ENCODE assay signal across 8 mouse cellular contexts in the genomic region with DNA sequence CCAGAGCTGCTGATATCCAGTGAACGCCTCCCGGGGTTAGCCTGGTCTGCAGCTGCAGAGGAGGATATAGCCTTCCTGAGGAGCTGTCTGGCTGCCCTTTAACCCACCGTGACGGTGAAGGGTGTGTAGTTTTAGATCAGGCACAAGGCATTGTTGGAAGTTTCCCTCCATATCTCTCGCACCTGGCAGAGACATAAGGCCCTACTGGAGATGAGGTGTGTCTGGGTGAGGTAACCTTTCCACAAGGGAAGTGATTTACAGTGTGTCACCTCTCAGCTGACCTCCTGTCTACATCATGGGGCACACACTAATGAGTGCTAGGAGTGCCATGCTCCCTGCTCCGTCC. TPM values are rescaled to one million over a fixed set of nuclear protein-coding genes. Genes with fewer than 3 reads are reported as not detected.
DNase-seq lines count a peak whose midpoint lies in the region; ATAC-seq and TF ChIP-seq lines count a peak whose summit lies in the region.

No protein-coding gene starts in this region.

- DNase-seq in kidney, postnatal 10 days: no peak
- no peak for DNase-seq in midbrain, postnatal 0 days (ENCODE audit: low spot score)
- DNase-seq in gastrocnemius, postnatal 10 days: no peak
- no peak for DNase-seq in layer of hippocampus, adult 18-20 months (ENCODE audit: low spot score in 2 of 2)

- 0 out of 2 replicates have a peak, but pooled peaks cover 3% of the 10 kb centered on the region for H3K36me3 ChIP-seq in kidney, embryonic 16.5 days (ENCODE audit: insufficient read depth, low read length)
- H3K36me3 ChIP-seq in embryonic facial prominence, embryonic 12.5 days: peaks cover 27% of the 10 kb centered on the region
- 0 out of 2 replicates have a peak, but pooled peaks cover 3% of the 10 kb centered on the region for H3K36me3 ChIP-seq in hindbrain, embryonic 16.5 days (ENCODE audit: control insufficient read depth, insufficient read depth, low read length)
- H3K36me3 ChIP-seq in midbrain, postnatal 0 days (ENCODE audit: insufficient read depth, low read length): peaks cover 10% of the 10 kb centered on the region

- peak overlapping the region; percentile 95 for H3K9ac ChIP-seq in kidney, embryonic 16.5 days (replicated peaks; ENCODE audit: low read length)
- H3K9ac ChIP-seq in embryonic facial prominence, embryonic 12.5 days: peak overlapping the region; percentile 98; the same call in 1 of the 2 replicates
- peak overlapping the region; percentile 19; the same call in 1 of the 2 replicates for H3K9ac ChIP-seq in hindbrain, embryonic 16.5 days (ENCODE audit: low read depth, low read length)
- no peak overlapping the region for H3K9ac ChIP-seq in midbrain, postnatal 0 days (replicated peaks; ENCODE audit: low read length, poor library complexity, severe bottlenecking)

- no peaks in the 10 kb centered on the region for H3K27me3 ChIP-seq in kidney, embryonic 16.5 days (ENCODE audit: insufficient read depth, low read length)
- H3K27me3 ChIP-seq in embryonic facial prominence, embryonic 12.5 days: no peaks in the 10 kb centered on the region
- H3K27me3 ChIP-seq in hindbrain, embryonic 16.5 days (replicated peaks; ENCODE audit: control insufficient read depth, insufficient read depth, low read length): no peaks in the 10 kb centered on the region
- no peaks in the 10 kb centered on the region for H3K27me3 ChIP-seq in midbrain, postnatal 0 days (ENCODE audit: insufficient read depth, low read length)

- 59% methylated on average over 6 of the region's 6 CpGs for WGBS in kidney, embryonic 16.5 days
- whole genome bisulfite sequencing in embryonic facial prominence, embryonic 12.5 days: 68% methylated on average over 6 of the region's 6 CpGs
- 74% methylated on average over 6 of the region's 6 CpGs for WGBS in hindbrain, embryonic 16.5 days
- 76% methylated on average over 6 of the region's 6 CpGs for WGBS in midbrain, postnatal 0 days

- peak overlapping the region; percentile 79; the same call in 1 of the 2 replicates for H3K4me3 ChIP-seq in kidney, embryonic 16.5 days (ENCODE audit: low read length)
- peak overlapping the region; percentile 65 for H3K4me3 ChIP-seq in embryonic facial prominence, embryonic 12.5 days
- no peak overlapping the region for H3K4me3 ChIP-seq in hindbrain, embryonic 16.5 days (ENCODE audit: low read length)
- peak overlapping the region; percentile 86 for H3K4me3 ChIP-seq in midbrain, postnatal 0 days (ENCODE audit: low read depth, low read length)

- peak overlapping the region; percentile 94 for H3K27ac ChIP-seq in kidney, embryonic 16.5 days (ENCODE audit: low read length)
- peak overlapping the region; percentile 47; the same call in 1 of the 2 replicates for H3K27ac ChIP-seq in embryonic facial prominence, embryonic 12.5 days
- peak overlapping the region; percentile 3; the same call in 1 of the 2 replicates for H3K27ac ChIP-seq in hindbrain, embryonic 16.5 days (ENCODE audit: low read depth, low read length)
- peak overlapping the region; percentile 20; the same call in 1 of the 2 replicates for H3K27ac ChIP-seq in midbrain, postnatal 0 days (ENCODE audit: low read depth, low read length)

- no peaks in the 10 kb centered on the region for H3K9me3 ChIP-seq in kidney, embryonic 16.5 days (ENCODE audit: low read length)
- H3K9me3 ChIP-seq in embryonic facial prominence, embryonic 12.5 days: no peaks in the 10 kb centered on the region
- no peaks in the 10 kb centered on the region for H3K9me3 ChIP-seq in hindbrain, embryonic 16.5 days (ENCODE audit: control insufficient read depth, low read length)
- H3K9me3 ChIP-seq in midbrain, postnatal 0 days (ENCODE audit: low read length): no peaks in the 10 kb centered on the region

- H3K4me2 ChIP-seq in kidney, embryonic 16.5 days (replicated peaks; ENCODE audit: low read depth, low read length): peak overlapping the region; percentile 88
- H3K4me2 ChIP-seq in embryonic facial prominence, embryonic 12.5 days (replicated peaks): peak overlapping the region; percentile 64
- H3K4me2 ChIP-seq in hindbrain, embryonic 16.5 days (ENCODE audit: low read length): peak overlapping the region; percentile 86
- peak overlapping the region; percentile 96 for H3K4me2 ChIP-seq in midbrain, postnatal 0 days (ENCODE audit: low read depth, low read length, poor library complexity, severe bottlenecking)

- peaks cover 47% of the 10 kb centered on the region for H3K4me1 ChIP-seq in kidney, embryonic 16.5 days (ENCODE audit: insufficient read depth, low read length)
- H3K4me1 ChIP-seq in embryonic facial prominence, embryonic 12.5 days: peaks cover 58% of the 10 kb centered on the region
- H3K4me1 ChIP-seq in hindbrain, embryonic 16.5 days (ENCODE audit: control insufficient read depth, insufficient read depth, low read depth, low read length): peaks cover 59% of the 10 kb centered on the region
- peaks cover 35% of the 10 kb centered on the region for H3K4me1 ChIP-seq in midbrain, postnatal 0 days (ENCODE audit: insufficient read depth, low read length)

- TF ChIP-seq CTCF in midbrain, postnatal 0 days (IDR thresholded peaks at IDR 0.05): no peak

- no peak for ATAC-seq in kidney, embryonic 16.5 days (ENCODE audit: low FRiP score, low TSS enrichment)
- ATAC-seq in embryonic facial prominence, embryonic 12.5 days (ENCODE audit: insufficient number of reproducible peaks, insufficient read depth, low FRiP score, low TSS enrichment): no peak
- no peak for ATAC-seq in hindbrain, embryonic 16.5 days
- ATAC-seq in midbrain, postnatal 0 days (ENCODE audit: low FRiP score): no peak
- ATAC-seq in megakaryocyte-erythroid progenitor cell, adult 5-6 weeks (replicated peaks; ENCODE audit: low FRiP score, low TSS enrichment, poor library complexity, severe bottlenecking): no peak

RNA-seq across cellular contexts. Expression of a gene that starts 7.4 kb away (rescaled TPM):
- 16.9 and 17.3 TPM in 2 replicates for polyA plus RNA-seq in kidney, embryonic 16.5 days (2015; fragmentation: Nextera tagmentation; extraction: Ambion mirVana)
- 30.8 and 37.3 TPM in 2 replicates for polyA plus RNA-seq in embryonic facial prominence, embryonic 12.5 days (2016; fragmentation: Nextera tagmentation; extraction: Ambion mirVana)
- 26.5 and 29.9 TPM in 2 replicates for polyA plus RNA-seq in hindbrain, embryonic 16.5 days (2015; fragmentation: Nextera tagmentation; extraction: Ambion mirVana)
- 129 and 137 TPM in 2 replicates for total RNA-seq in midbrain, postnatal 0 days (2014; rRNA removed)
- 26.1 and 26.6 TPM in 2 replicates for polyA plus RNA-seq in midbrain, postnatal 0 days (2015; fragmentation: Nextera tagmentation; extraction: Ambion mirVana)
- 0.42 TPM in 1 of 2 replicates, not detected in the other for total RNA-seq in megakaryocyte-erythroid progenitor cell, adult 5-6 weeks (2014; fragmentation: Nextera tagmentation)
- total RNA-seq in megakaryocyte-erythroid progenitor cell, adult 5-6 weeks (2017): 0.75 and 1.3 TPM in 2 replicates
- 10 to 100 TPM in 1 of 2 experiments, 1 to 10 TPM in 1; 6.8 to 11.2 TPM for total RNA-seq in gastrocnemius, postnatal 10 days (2021)
- 100 to 1,000 TPM; 156 to 157 TPM for total RNA-seq in layer of hippocampus, adult 18-20 months (2021)

RNA-seq across cellular contexts. Expression of a gene that starts 58.2 kb away (rescaled TPM):
- polyA plus RNA-seq in kidney, embryonic 16.5 days (2015; fragmentation: Nextera tagmentation; extraction: Ambion mirVana): 82.5 and 83.7 TPM in 2 replicates
- polyA plus RNA-seq in embryonic facial prominence, embryonic 12.5 days (2016; fragmentation: Nextera tagmentation; extraction: Ambion mirVana): 78.5 and 82.8 TPM in 2 replicates
- polyA plus RNA-seq in hindbrain, embryonic 16.5 days (2015; fragmentation: Nextera tagmentation; extraction: Ambion mirVana): 120 and 123 TPM in 2 replicates
- 70.8 and 70.9 TPM in 2 replicates for total RNA-seq in midbrain, postnatal 0 days (2014; rRNA removed)
- polyA plus RNA-seq in midbrain, postnatal 0 days (2015; fragmentation: Nextera tagmentation; extraction: Ambion mirVana): 129 and 132 TPM in 2 replicates
- total RNA-seq in megakaryocyte-erythroid progenitor cell, adult 5-6 weeks (2014; fragmentation: Nextera tagmentation): 27.2 and 33.9 TPM in 2 replicates
- total RNA-seq in megakaryocyte-erythroid progenitor cell, adult 5-6 weeks (2017): 8.6 and 17.3 TPM in 2 replicates
- 10 to 100 TPM; 30.1 to 32.2 TPM for total RNA-seq in gastrocnemius, postnatal 10 days (2021)
- total RNA-seq in layer of hippocampus, adult 18-20 months (2021): 10 to 100 TPM; 55.5 to 57.0 TPM

Comparison
In these comparisons a context has a peak if more than half of its experiments do, and no peak if none do; other contexts are left out.
1. H3K27ac ChIP-seq: peak in every context shown above with its lines; median percentile 94 in kidney, embryonic 16.5 days; 47 in embryonic facial prominence, embryonic 12.5 days; 20 in midbrain, postnatal 0 days; 3 in hindbrain, embryonic 16.5 days.
2. RNA of a gene that starts 7.4 kb away (total RNA-seq): 156 to 157 TPM in layer of hippocampus, adult 18-20 months and 129 to 137 TPM in midbrain, postnatal 0 days; 6.8 to 11.2 TPM in gastrocnemius, postnatal 10 days and 0.42 to 1.3 TPM in megakaryocyte-erythroid progenitor cell, adult 5-6 weeks; every median in the first group is over 10 times any median in the second.
3. Peak in every context shown above with its lines, with median percentiles within 50 percentile points of each other: H3K4me2 ChIP-seq.